Mouse (Mus musculus) embryonic facial prominence, embryonic 13.5 days (tissue): ENCODE measurements around the gene Mrpl39. TPM values are rescaled to one million over a fixed set of nuclear protein-coding genes. Genes with fewer than 3 reads are reported as not detected.
A peak's percentile ranks its signal among the peaks of the same experiment; 100 is the strongest.

Experiments used
- microRNA counts: library from miRNA; unstranded; fragments of <30 nt; microRNA quantifications from one replicate; lab custom pipeline; 2016
- microRNA-seq: library from miRNA; unstranded; fragments of <30 nt; microRNA quantifications from one replicate; pipeline ENCODE4, GENCODE M21; 2016
- polyA plus RNA-seq: library from polyadenylated mRNA; unstranded; fragments of >200 nt; fragmentation: Nextera tagmentation; extraction: Ambion mirVana; gene quantifications from 2 replicates; pipeline ENCODE4 v1.2.1, GENCODE M21; 2015

Mrpl39 gene
- polyA plus RNA-seq, 1 experiment from 2014 or later = 46.0 TPM

MicroRNAs within 50 kb of the gene (microRNA counts, 519-probe panel; counts per million panel counts)
- microRNA mmu-miR-155 (lab: Ali Mortazavi, UCI) = 236 counts per million, percentile 44 among the panel's probes with 10 or more counts

Small RNAs within 50 kb of the gene (microRNA-seq; reads per million reads assigned to microRNA genes)
- gene Mir155 = 148 reads per million, percentile 59 among the genes with 10 or more reads in this experiment

Other genes with a start within 250 kb of the Mrpl39 start
- not detected in 2 replicates for gene A730009L09Rik, start 220.6 kb downstream of the Mrpl39 start, polyA plus RNA-seq
- gene Jam2, start 38.4 kb upstream of the Mrpl39 start, polyA plus RNA-seq = 4.7 and 6.5 TPM in 2 replicates
- gene Gabpa, start 99.2 kb upstream of the Mrpl39 start, polyA plus RNA-seq = 32.1 and 36.6 TPM in 2 replicates
- 761 and 849 TPM in 2 replicates for gene Atp5j, start 99.9 kb upstream of the Mrpl39 start, polyA plus RNA-seq